Mouse (Mus musculus) C3H10T1/2 (cell line): ENCODE measurements around the gene Gpr31b. TPM values are rescaled to one million over a fixed set of nuclear protein-coding genes. Genes with fewer than 3 reads are reported as not detected.

Source experiments
- polyA plus RNA-seq, 2 experiments: library from polyadenylated mRNA; unstranded; fragments of >200 nt; fragmentation: generic; extraction: Trizol; gene quantifications; one replicate each; pipeline ENCODE4 v1.2.1; 2012; ENCODE audit warnings: missing spikeins in 2 of 2

Gene Gpr31b
- polyA plus RNA-seq, result not detected

GRCm38 (mm10) chr17:13052124-13052813, at the start of gene Gpr31b:
TSS of gene Gpr31b (minus strand) at chr17:13052296.

GRCm38 (mm10) chr17:13060804-13061203, 8.7 kb upstream of the Gpr31b start, which contains the start of gene Tcp10b:
TSS of gene Tcp10b (plus strand) at chr17:13061104.

GRCm38 (mm10) chr17:13006546-13006945, 45.5 kb downstream of the Gpr31b start, which contains the start of gene Sod2:
TSS of gene Sod2 (plus strand) at chr17:13006846.

Other genes starting within 250 kb of the Gpr31b start
- gene Mas1, start 184.2 kb downstream of the Gpr31b start, polyA plus RNA-seq, result under 1 TPM in 1 of 2 experiments, not detected in 1; 0.18 TPM
- gene Mrgprh, start 176.3 kb downstream of the Gpr31b start, polyA plus RNA-seq, result not detected
- gene Pnldc1, start 142.1 kb downstream of the Gpr31b start, polyA plus RNA-seq, result 1 to 10 TPM in 1 of 2 experiments, under 1 TPM in 1; 0.09 to 1.3 TPM
- gene Tcp1, start 136.6 kb downstream of the Gpr31b start, polyA plus RNA-seq, result 100 to 1,000 TPM; 164 to 184 TPM
- gene Mrpl18, start 136.0 kb downstream of the Gpr31b start, polyA plus RNA-seq, result 10 to 100 TPM; 40.5 to 66.4 TPM
- gene Acat3, start 111.7 kb downstream of the Gpr31b start, polyA plus RNA-seq, result 1 to 10 TPM in 1 of 2 experiments, under 1 TPM in 1; 0.78 to 9.4 TPM
- gene Acat2, start 91.5 kb downstream of the Gpr31b start, polyA plus RNA-seq, result 100 to 1,000 TPM in 1 of 2 experiments, 10 to 100 TPM in 1; 75.1 to 110 TPM
- 10 to 100 TPM in 1 of 2 experiments, 1 to 10 TPM in 1; 3.6 to 24.0 TPM for gene Wtap, start 58.1 kb downstream of the Gpr31b start, polyA plus RNA-seq
- gene Sod2, start 45.5 kb downstream of the Gpr31b start, polyA plus RNA-seq, result 10 to 100 TPM; 63.9 to 94.5 TPM
- not detected for gene Tcp10b, start 8.8 kb upstream of the Gpr31b start, polyA plus RNA-seq
- not detected for gene Unc93a, start 79.5 kb upstream of the Gpr31b start, polyA plus RNA-seq
- not detected for gene Smok2a, start 168.9 kb upstream of the Gpr31b start, polyA plus RNA-seq
- gene Smok2b, start 178.0 kb upstream of the Gpr31b start, polyA plus RNA-seq, result not detected